24 mouse cellular contexts compared by ENCODE assay signal in genomic region chr1:93705389-93705788, GRCm38 (mm10). TPM values are rescaled to one million over a fixed set of nuclear protein-coding genes. Genes with fewer than 3 reads are reported as not detected.
DNase-seq lines count a peak whose midpoint lies in the region; ATAC-seq and TF ChIP-seq lines count a peak whose summit lies in the region.
"Had no signal": no experiment of that assay in that cellular context is flagged by ENCODE, and none has a peak within 500 bp of the region (broad histone marks: within the 10 kb centered on the region; RNA-seq: fewer than 3 reads in every experiment).

No protein-coding gene starts in this region.

- no peaks in the 10 kb centered on the region for H3K27me3 ChIP-seq in intestine, postnatal 0 days (replicated peaks; ENCODE audit: control insufficient read depth, insufficient read depth, low read length)
- H3K27me3 ChIP-seq in intestine, embryonic 15.5 days (replicated peaks) = no peaks in the 10 kb centered on the region
- H3K27me3 ChIP-seq in lung, embryonic 16.5 days (ENCODE audit: control insufficient read depth, insufficient read depth, low read depth, low read length) = no peaks in the 10 kb centered on the region
- no peaks in the 10 kb centered on the region for H3K27me3 ChIP-seq in stomach, embryonic 15.5 days (replicated peaks)
- H3K27me3 ChIP-seq in hindbrain, embryonic 11.5 days (ENCODE audit: control insufficient read depth, insufficient read depth, low read length) = no peaks in the 10 kb centered on the region
- H3K27me3 ChIP-seq in forebrain, embryonic 11.5 days (ENCODE audit: control insufficient read depth, insufficient read depth, low read length) = no peaks in the 10 kb centered on the region
- H3K27me3 ChIP-seq: forebrain, embryonic 12.5 days; heart, embryonic 15.5 days; neural tube, embryonic 13.5 days; Patski had no signal

- no peaks in the 10 kb centered on the region for H3K9me3 ChIP-seq in intestine, postnatal 0 days (ENCODE audit: control insufficient read depth)
- no peaks in the 10 kb centered on the region for H3K9me3 ChIP-seq in intestine, embryonic 15.5 days
- H3K9me3 ChIP-seq in ES-E14 (ENCODE audit: control insufficient read depth, insufficient read depth, low read depth, low read length) = no peaks in the 10 kb centered on the region
- H3K9me3 ChIP-seq in lung, embryonic 16.5 days (ENCODE audit: control insufficient read depth, low read length) = no peaks in the 10 kb centered on the region
- no peaks in the 10 kb centered on the region for H3K9me3 ChIP-seq in stomach, embryonic 15.5 days
- no peaks in the 10 kb centered on the region for H3K9me3 ChIP-seq in hindbrain, embryonic 11.5 days (ENCODE audit: control insufficient read depth, low read length)
- H3K9me3 ChIP-seq in forebrain, embryonic 11.5 days (ENCODE audit: control insufficient read depth, low read length) = no peaks in the 10 kb centered on the region
- H3K9me3 ChIP-seq: forebrain, embryonic 12.5 days; heart, embryonic 15.5 days; midbrain, embryonic 10.5 days; neural tube, embryonic 13.5 days had no signal

- no peak overlapping the region for H3K27ac ChIP-seq in intestine, postnatal 0 days (ENCODE audit: low read depth, low read length)
- H3K27ac ChIP-seq in intestine, embryonic 15.5 days = no peak overlapping the region
- H3K27ac ChIP-seq in ES-E14 (ENCODE audit: insufficient read depth, low read depth, low read length, poor library complexity, severe bottlenecking) = no peak overlapping the region
- no peak overlapping the region for H3K27ac ChIP-seq in lung, embryonic 16.5 days (ENCODE audit: low read length)
- H3K27ac ChIP-seq in stomach, embryonic 15.5 days = no peak overlapping the region; the same call in 1 of the 2 replicates
- H3K27ac ChIP-seq in hindbrain, embryonic 11.5 days (ENCODE audit: low read depth, low read length) = no peak overlapping the region
- H3K27ac ChIP-seq in forebrain, embryonic 11.5 days (ENCODE audit: low read depth, low read length) = no peak overlapping the region
- H3K27ac ChIP-seq: forebrain, embryonic 12.5 days; heart, embryonic 15.5 days; liver, embryonic 14.5 days; midbrain, embryonic 10.5 days; neural tube, embryonic 13.5 days had no signal

- no peak overlapping the region for H3K4me3 ChIP-seq in intestine, postnatal 0 days (ENCODE audit: low read depth, low read length)
- H3K4me3 ChIP-seq in intestine, embryonic 15.5 days (replicated peaks) = no peak overlapping the region
- no peak overlapping the region for H3K4me3 ChIP-seq in ES-E14 (ENCODE audit: insufficient read depth in 1 of 2, low read depth in 1 of 2, low read length in 2 of 2, poor library complexity in 1 of 2, severe bottlenecking in 1 of 2)
- no peak overlapping the region for H3K4me3 ChIP-seq in lung, embryonic 16.5 days (ENCODE audit: low read length)
- no peak overlapping the region for H3K4me3 ChIP-seq in stomach, embryonic 15.5 days (replicated peaks)
- H3K4me3 ChIP-seq in hindbrain, embryonic 11.5 days (ENCODE audit: low read depth, low read length) = no peak overlapping the region
- H3K4me3 ChIP-seq in forebrain, embryonic 11.5 days (ENCODE audit: low read depth, low read length) = no peak overlapping the region
- H3K4me3 ChIP-seq: forebrain, embryonic 12.5 days; heart, embryonic 15.5 days; midbrain, embryonic 10.5 days; myocyte; neural tube, embryonic 13.5 days had no signal

- H3K4me1 ChIP-seq in intestine, postnatal 0 days (replicated peaks; ENCODE audit: control insufficient read depth, insufficient read depth, low read length) = no peaks in the 10 kb centered on the region
- no peaks in the 10 kb centered on the region for H3K4me1 ChIP-seq in intestine, embryonic 15.5 days (replicated peaks)
- H3K4me1 ChIP-seq in ES-E14 (ENCODE audit: control insufficient read depth in 2 of 2, insufficient read depth in 2 of 2, low read length in 2 of 2, poor library complexity in 1 of 2) = 0 out of 4 replicates have a peak, but pooled peaks cover 0 to 2% of the 10 kb centered on the region in 2 experiments
- no peaks in the 10 kb centered on the region for H3K4me1 ChIP-seq in lung, embryonic 16.5 days (replicated peaks; ENCODE audit: control insufficient read depth, insufficient read depth, low read length)
- no peaks in the 10 kb centered on the region for H3K4me1 ChIP-seq in stomach, embryonic 15.5 days
- no peaks in the 10 kb centered on the region for H3K4me1 ChIP-seq in hindbrain, embryonic 11.5 days (replicated peaks; ENCODE audit: control insufficient read depth, insufficient read depth, low read length)
- no peaks in the 10 kb centered on the region for H3K4me1 ChIP-seq in forebrain, embryonic 11.5 days (replicated peaks; ENCODE audit: control insufficient read depth, insufficient read depth, low read length)
- H3K4me1 ChIP-seq: forebrain, embryonic 12.5 days; heart, embryonic 15.5 days; midbrain, embryonic 10.5 days; neural tube, embryonic 13.5 days had no signal

- in situ Hi-C loops in ES-E14 (cut with MboI; ENCODE audit: low sequenced_read_pairs in 2 of 2, unreplicated experiment in 2 of 2) = no loop called here

- 52% methylated on average over 3 of the region's 3 CpGs for WGBS in intestine, postnatal 0 days
- 75% methylated on average over 3 of the region's 3 CpGs for WGBS in intestine, embryonic 15.5 days
- 54% methylated on average over 3 of the region's 3 CpGs for WGBS in lung, embryonic 16.5 days
- WGBS in stomach, embryonic 15.5 days = 62% methylated on average over 3 of the region's 3 CpGs
- WGBS in hindbrain, embryonic 11.5 days = 76% methylated on average over 3 of the region's 3 CpGs
- WGBS in forebrain, embryonic 11.5 days = 73% methylated on average over 3 of the region's 3 CpGs

- no peak for TF ChIP-seq CTCF in intestine, postnatal 0 days (IDR thresholded peaks at IDR 0.05; ENCODE audit: low read depth)

- H3K9ac ChIP-seq in intestine, postnatal 0 days (ENCODE audit: low read depth, low read length) = no peak overlapping the region
- H3K9ac ChIP-seq in intestine, embryonic 15.5 days = no peak overlapping the region
- H3K9ac ChIP-seq in ES-E14 (ENCODE audit: insufficient read depth, low read depth, low read length, poor library complexity, severe bottlenecking) = no peak overlapping the region
- H3K9ac ChIP-seq in lung, embryonic 16.5 days (ENCODE audit: low read length) = no peak overlapping the region
- H3K9ac ChIP-seq in stomach, embryonic 15.5 days = no peak overlapping the region
- H3K9ac ChIP-seq in hindbrain, embryonic 11.5 days (ENCODE audit: low read depth, low read length) = no peak overlapping the region
- H3K9ac ChIP-seq in forebrain, embryonic 11.5 days (ENCODE audit: low read length) = no peak overlapping the region
- H3K9ac ChIP-seq: forebrain, embryonic 12.5 days; heart, embryonic 15.5 days; liver, embryonic 14.5 days; neural tube, embryonic 13.5 days had no signal

- H3K4me2 ChIP-seq in intestine, postnatal 0 days (replicated peaks; ENCODE audit: low read depth) = no peak overlapping the region
- H3K4me2 ChIP-seq in intestine, embryonic 15.5 days (replicated peaks) = no peak overlapping the region
- no peak overlapping the region for H3K4me2 ChIP-seq in lung, embryonic 16.5 days (ENCODE audit: low read depth, low read length)
- H3K4me2 ChIP-seq in stomach, embryonic 15.5 days = no peak overlapping the region
- H3K4me2 ChIP-seq in hindbrain, embryonic 11.5 days (replicated peaks; ENCODE audit: low read depth, low read length) = no peak overlapping the region
- H3K4me2 ChIP-seq in forebrain, embryonic 11.5 days (ENCODE audit: low read depth, low read length, severe bottlenecking) = no peak overlapping the region
- H3K4me2 ChIP-seq: forebrain, embryonic 12.5 days; heart, embryonic 15.5 days; neural tube, embryonic 13.5 days had no signal

- ATAC-seq in intestine, postnatal 0 days = peak; percentile 27; the same call in 1 of the 2 replicates
- ATAC-seq in intestine, embryonic 15.5 days = no peak
- peak; percentile 56; the same call in 1 of the 2 replicates for ATAC-seq in lung, embryonic 16.5 days (ENCODE audit: low read depth)
- ATAC-seq in stomach, embryonic 15.5 days (ENCODE audit: insufficient read depth, low FRiP score, low read depth) = peak; percentile 79
- no peak for ATAC-seq in hindbrain, embryonic 11.5 days (ENCODE audit: low FRiP score)
- no peak for ATAC-seq in cerebellum, adult (ENCODE audit: insufficient number of reproducible peaks, low FRiP score, low TSS enrichment)
- no peak for ATAC-seq in forebrain, embryonic 11.5 days (replicated peaks; ENCODE audit: low FRiP score)
- ATAC-seq: hindbrain, embryonic 16.5 days; midbrain, embryonic 16.5 days; Patski had no signal

- H3K36me3 ChIP-seq in intestine, postnatal 0 days (ENCODE audit: control insufficient read depth, insufficient read depth) = peaks cover 11% of the 10 kb centered on the region
- peaks cover 2% of the 10 kb centered on the region; the same call in 1 of the 2 replicates for H3K36me3 ChIP-seq in intestine, embryonic 15.5 days
- H3K36me3 ChIP-seq in ES-E14 (ENCODE audit: control insufficient read depth, insufficient read depth, low read length, poor library complexity, severe bottlenecking) = peaks cover 9% of the 10 kb centered on the region; the same call in 1 of the 2 replicates
- peaks cover 5% of the 10 kb centered on the region; the same call in 1 of the 2 replicates for H3K36me3 ChIP-seq in lung, embryonic 16.5 days (ENCODE audit: control insufficient read depth, insufficient read depth, low read length)
- H3K36me3 ChIP-seq in stomach, embryonic 15.5 days = peaks cover 9% of the 10 kb centered on the region
- H3K36me3 ChIP-seq in hindbrain, embryonic 11.5 days (ENCODE audit: control insufficient read depth, insufficient read depth, low read length) = no peaks in the 10 kb centered on the region
- H3K36me3 ChIP-seq in forebrain, embryonic 11.5 days (ENCODE audit: control insufficient read depth, insufficient read depth, low read length) = no peaks in the 10 kb centered on the region; the same call in 1 of the 2 replicates

- peak; percentile 34 for DNase-seq in ES-E14 (ENCODE audit: low read depth, low spot score)
- DNase-seq in hindbrain, embryonic 11.5 days (ENCODE audit: low spot score) = no peak
- DNase-seq in forebrain, embryonic 11.5 days (ENCODE audit: low spot score) = no peak
- DNase-seq: adrenal gland, postnatal 10 days; cerebellum, adult 9-11 months; heart, postnatal 4 days; kidney, adult 18-20 months; kidney, postnatal 4 days; thymus, adult 2 months; thymus, postnatal 4 days had no signal

RNA-seq across cellular contexts. Expression of gene Bok, which starts 19.9 kb away (rescaled TPM):
- polyA plus RNA-seq in intestine, postnatal 0 days (2015; fragmentation: Nextera tagmentation; extraction: Ambion mirVana) = 54.4 and 57.2 TPM in 2 replicates
- 48.3 and 54.9 TPM in 2 replicates for polyA plus RNA-seq in intestine, embryonic 15.5 days (2015; fragmentation: Nextera tagmentation; extraction: Ambion mirVana)
- total RNA-seq in ES-E14 (2012; rRNA removed) = 21.1 and 26.9 TPM in 2 replicates
- polyA plus RNA-seq in lung, embryonic 16.5 days (2015; fragmentation: Nextera tagmentation; extraction: Ambion mirVana) = 65.9 and 68.1 TPM in 2 replicates
- polyA plus RNA-seq in stomach, embryonic 15.5 days (2015; fragmentation: Nextera tagmentation; extraction: Ambion mirVana) = 70.8 and 79.6 TPM in 2 replicates
- polyA plus RNA-seq in hindbrain, embryonic 11.5 days (2014; fragmentation: Nextera tagmentation; extraction: Ambion mirVana) = 29.4 and 30.6 TPM in 2 replicates
- polyA plus RNA-seq in forebrain, embryonic 11.5 days (2014; fragmentation: Nextera tagmentation; extraction: Ambion mirVana) = 44.0 and 48.6 TPM in 2 replicates

RNA-seq across cellular contexts. Expression of gene Atg4b, which starts 45.9 kb away (rescaled TPM):
- 66.7 and 66.9 TPM in 2 replicates for polyA plus RNA-seq in intestine, postnatal 0 days (2015; fragmentation: Nextera tagmentation; extraction: Ambion mirVana)
- polyA plus RNA-seq in intestine, embryonic 15.5 days (2015; fragmentation: Nextera tagmentation; extraction: Ambion mirVana) = 69.4 and 79.8 TPM in 2 replicates
- total RNA-seq in ES-E14 (2012; rRNA removed) = 30.8 and 32.7 TPM in 2 replicates
- polyA plus RNA-seq in lung, embryonic 16.5 days (2015; fragmentation: Nextera tagmentation; extraction: Ambion mirVana) = 72.1 and 80.3 TPM in 2 replicates
- 74.5 and 81.2 TPM in 2 replicates for polyA plus RNA-seq in stomach, embryonic 15.5 days (2015; fragmentation: Nextera tagmentation; extraction: Ambion mirVana)
- 89.7 and 101 TPM in 2 replicates for polyA plus RNA-seq in hindbrain, embryonic 11.5 days (2014; fragmentation: Nextera tagmentation; extraction: Ambion mirVana)
- polyA plus RNA-seq in forebrain, embryonic 11.5 days (2014; fragmentation: Nextera tagmentation; extraction: Ambion mirVana) = 89.9 and 93.3 TPM in 2 replicates

RNA-seq across cellular contexts. Expression of gene Stk25, which starts 46.9 kb away (rescaled TPM):
- polyA plus RNA-seq in intestine, postnatal 0 days (2015; fragmentation: Nextera tagmentation; extraction: Ambion mirVana) = 116 and 121 TPM in 2 replicates
- 143 and 174 TPM in 2 replicates for polyA plus RNA-seq in intestine, embryonic 15.5 days (2015; fragmentation: Nextera tagmentation; extraction: Ambion mirVana)
- total RNA-seq in ES-E14 (2012; rRNA removed) = 62.0 and 79.3 TPM in 2 replicates
- 176 and 183 TPM in 2 replicates for polyA plus RNA-seq in lung, embryonic 16.5 days (2015; fragmentation: Nextera tagmentation; extraction: Ambion mirVana)
- 155 and 157 TPM in 2 replicates for polyA plus RNA-seq in stomach, embryonic 15.5 days (2015; fragmentation: Nextera tagmentation; extraction: Ambion mirVana)
- polyA plus RNA-seq in hindbrain, embryonic 11.5 days (2014; fragmentation: Nextera tagmentation; extraction: Ambion mirVana) = 227 and 232 TPM in 2 replicates
- polyA plus RNA-seq in forebrain, embryonic 11.5 days (2014; fragmentation: Nextera tagmentation; extraction: Ambion mirVana) = 186 and 206 TPM in 2 replicates

RNA-seq across cellular contexts. Expression of gene Thap4, which starts 49.3 kb away (rescaled TPM):
- polyA plus RNA-seq in intestine, postnatal 0 days (2015; fragmentation: Nextera tagmentation; extraction: Ambion mirVana) = 56.6 and 59.0 TPM in 2 replicates
- polyA plus RNA-seq in intestine, embryonic 15.5 days (2015; fragmentation: Nextera tagmentation; extraction: Ambion mirVana) = 70.0 and 70.9 TPM in 2 replicates
- 46.2 and 53.9 TPM in 2 replicates for total RNA-seq in ES-E14 (2012; rRNA removed)
- 47.2 and 49.7 TPM in 2 replicates for polyA plus RNA-seq in lung, embryonic 16.5 days (2015; fragmentation: Nextera tagmentation; extraction: Ambion mirVana)
- 51.4 and 54.0 TPM in 2 replicates for polyA plus RNA-seq in stomach, embryonic 15.5 days (2015; fragmentation: Nextera tagmentation; extraction: Ambion mirVana)
- 34.3 and 43.0 TPM in 2 replicates for polyA plus RNA-seq in hindbrain, embryonic 11.5 days (2014; fragmentation: Nextera tagmentation; extraction: Ambion mirVana)
- 36.5 and 37.1 TPM in 2 replicates for polyA plus RNA-seq in forebrain, embryonic 11.5 days (2014; fragmentation: Nextera tagmentation; extraction: Ambion mirVana)

Comparison
In these comparisons a context has a peak if more than half of its experiments do, and no peak if none do; other contexts are left out.
1. ATAC-seq: peak in intestine, postnatal 0 days (single experiment), lung, embryonic 16.5 days (single experiment) and stomach, embryonic 15.5 days (single experiment); none in intestine, embryonic 15.5 days (single experiment), hindbrain, embryonic 11.5 days (single experiment), cerebellum, adult (single experiment) and forebrain, embryonic 11.5 days (single experiment).